Mouse (Mus musculus) B cell, adult 2 months (primary cell): ENCODE results near the gene Dusp1.

Experiments used
- DNase-seq, 2 experiments: peaks; one replicate each; pipeline ENCODE4 v3.0.0; 2022

Dusp1 gene

GRCm38 (mm10) chr17:26458049-26458448, 103.9 kb downstream of the Dusp1 start:
- DNase-seq: no peak

GRCm38 (mm10) chr17:26457506-26457905, 104.4 kb downstream of the Dusp1 start:
- DNase-seq: no peak
